Mouse (Mus musculus) urinary bladder, adult 2 months (tissue): ENCODE measurements around the gene Tjp3. TPM values are rescaled to one million over a fixed set of nuclear protein-coding genes. Genes with fewer than 3 reads are reported as not detected.
A peak's percentile ranks its signal among the peaks of the same experiment; 100 is the strongest.

ENCODE experiments used
- DNase-seq: peaks from one replicate; pipeline ENCODE4 v3.0.0; 2022; ENCODE audit warnings: low spot score
- polyA plus RNA-seq: library from polyadenylated mRNA; depleted of rRNA; stranded (reverse); fragments of >200 nt; gene quantifications from 2 replicates; pipeline ENCODE4 v1.2.3, GENCODE M21; 2012

Tjp3 gene
- polyA plus RNA-seq, 1 experiment: 25.1 TPM

DNA sequence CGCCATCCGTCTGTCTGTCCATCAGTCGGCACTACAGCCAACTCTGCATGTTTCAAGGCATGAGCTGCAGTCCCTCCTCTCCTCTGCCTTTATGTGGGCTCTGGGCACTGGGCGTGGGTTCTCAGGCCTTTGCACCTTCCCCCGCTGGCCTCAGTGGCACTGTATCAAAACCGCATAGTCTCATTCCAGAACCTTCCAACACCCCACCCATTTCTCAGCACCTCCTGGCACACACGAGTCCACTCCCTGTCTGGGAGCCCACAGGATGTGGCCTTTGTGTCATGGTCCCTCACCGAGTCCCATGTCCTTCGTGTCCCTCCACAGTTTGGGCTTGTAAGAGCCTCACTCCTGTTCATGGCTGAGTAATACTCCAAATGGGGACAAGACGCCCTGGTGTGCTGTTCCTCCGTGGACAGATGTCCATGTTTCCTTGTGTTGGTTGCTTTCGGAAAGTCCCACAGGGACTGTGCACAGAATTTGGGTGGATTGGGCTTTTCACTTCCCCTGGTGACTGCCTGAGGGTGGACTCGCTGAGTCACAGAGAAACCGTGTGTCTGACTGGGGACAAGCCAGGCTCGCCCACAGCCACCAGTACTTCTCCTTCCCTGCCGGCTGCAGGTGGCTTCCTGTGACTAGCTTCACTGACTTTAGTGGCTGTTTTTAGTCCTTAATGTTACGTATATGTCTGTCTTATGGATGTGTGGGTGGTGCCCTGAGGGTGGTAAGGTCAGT is 7.2 kb upstream of the Tjp3 start:
- no peak for DNase-seq

DNA sequence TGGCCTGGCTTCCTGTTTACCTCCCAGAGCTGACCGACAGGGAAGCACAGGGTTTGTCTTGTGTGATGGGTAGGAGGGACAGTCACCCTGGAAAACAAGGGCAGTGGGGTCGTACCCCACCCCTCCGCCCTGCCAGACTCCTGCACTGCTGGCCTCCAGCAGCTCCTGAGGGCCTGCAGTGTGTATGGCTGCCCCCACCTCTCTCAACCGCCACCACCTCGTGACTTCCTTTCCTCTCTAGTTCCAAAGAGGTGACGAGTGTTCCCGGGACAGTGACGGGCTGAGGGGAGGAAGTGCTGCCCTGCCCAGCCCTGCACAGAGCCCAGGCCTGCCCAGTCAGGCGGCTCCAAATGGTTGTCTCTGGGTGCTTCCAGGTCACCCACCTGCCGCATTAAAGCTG is 6.5 kb upstream of the Tjp3 start:
- no peak for DNase-seq

DNA sequence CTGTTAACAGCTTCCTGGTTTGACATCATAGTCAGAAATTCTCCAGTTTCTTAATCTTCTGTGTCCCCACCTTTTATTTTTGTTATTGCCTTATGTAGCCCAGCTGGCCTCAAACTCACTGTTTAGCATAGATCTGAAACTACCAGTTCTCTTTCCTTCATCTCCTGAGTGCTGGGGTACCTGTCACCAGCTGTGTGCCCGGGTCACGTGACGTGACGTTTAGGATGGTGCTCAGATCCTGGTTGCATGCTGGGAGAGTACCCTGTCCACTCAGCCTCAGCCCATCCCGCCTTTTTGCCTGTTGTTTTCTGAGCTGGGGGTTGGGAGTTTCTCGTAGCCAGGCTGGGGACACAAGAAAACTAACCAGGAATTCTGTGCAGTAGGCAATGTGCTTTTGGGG is 5.9 kb upstream of the Tjp3 start:
- no peak for DNase-seq

DNA sequence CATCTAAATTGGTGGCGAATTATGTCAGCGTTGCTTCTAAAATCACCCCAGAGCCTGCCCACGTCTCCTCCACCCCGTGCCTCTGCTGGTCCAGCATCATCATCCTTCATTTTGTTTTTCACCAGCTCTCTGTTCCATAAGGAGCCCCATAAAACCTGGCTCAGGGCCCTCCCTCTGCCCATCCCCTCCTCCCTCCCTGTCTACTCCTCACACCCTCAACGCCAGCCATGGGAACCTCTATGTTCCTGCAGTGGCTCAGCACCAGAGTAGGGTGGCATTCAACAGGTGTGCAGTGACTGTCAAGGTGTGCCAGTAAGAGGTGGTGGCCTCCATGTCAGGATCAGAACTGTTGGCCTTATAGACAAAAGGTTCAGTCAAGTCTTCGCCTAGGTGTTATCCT is 3.8 kb upstream of the Tjp3 start:
- DNase-seq: no peak

DNA sequence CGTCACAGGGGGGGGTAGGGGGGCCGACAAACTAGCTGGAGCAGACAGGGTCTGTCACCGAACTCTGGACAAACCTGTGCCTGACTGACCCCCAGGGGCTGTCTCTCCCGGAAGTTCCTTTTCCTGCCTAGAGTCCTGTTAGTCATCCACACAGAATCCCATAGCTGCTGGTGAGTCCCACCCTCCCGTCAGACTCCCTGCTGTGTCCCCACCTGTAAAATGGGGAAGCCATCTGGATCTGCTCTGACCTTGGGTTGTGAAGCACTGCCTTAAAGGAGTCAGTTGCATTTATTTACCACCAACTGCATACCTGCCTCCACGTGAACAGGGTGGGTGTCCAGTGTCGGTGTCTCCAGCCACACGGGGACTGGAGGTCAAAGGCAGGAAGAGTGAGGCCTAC is 3.1 kb upstream of the Tjp3 start:
- DNase-seq: no peak

DNA sequence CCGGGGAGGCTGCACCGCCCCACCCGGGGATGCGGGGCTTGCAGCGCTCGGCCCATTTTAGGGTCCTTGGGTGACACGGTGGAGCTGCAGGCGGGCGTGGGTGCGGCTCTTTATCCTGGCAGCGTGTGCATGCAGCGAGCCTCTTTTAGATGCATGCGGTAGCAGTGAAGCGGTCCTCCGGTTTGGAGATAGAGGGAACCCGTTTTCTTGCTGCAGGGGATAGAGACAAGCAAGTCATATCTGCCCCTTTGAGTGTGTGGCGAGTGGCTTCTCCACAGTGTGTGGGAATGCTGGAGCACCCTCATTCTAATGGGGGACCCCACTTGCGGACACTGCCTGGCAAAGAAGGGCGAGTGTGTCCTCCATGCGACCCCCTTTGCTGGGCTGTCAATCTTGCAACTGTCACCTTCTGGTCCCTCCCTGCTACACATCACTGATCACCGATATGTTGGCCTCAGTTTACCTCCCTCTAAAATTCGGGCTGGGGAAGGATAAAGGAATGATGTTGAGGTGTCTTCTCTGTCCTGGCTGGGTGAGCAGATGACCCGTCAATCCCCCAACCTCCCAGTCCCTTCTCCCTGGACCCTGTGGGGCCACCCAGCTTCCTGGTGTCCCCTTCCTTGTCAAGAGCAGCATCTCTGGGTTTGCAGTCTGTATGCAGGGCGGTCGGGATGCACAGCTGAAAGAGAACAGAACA is 2.1 kb upstream of the Tjp3 start:
- no peak for DNase-seq

DNA sequence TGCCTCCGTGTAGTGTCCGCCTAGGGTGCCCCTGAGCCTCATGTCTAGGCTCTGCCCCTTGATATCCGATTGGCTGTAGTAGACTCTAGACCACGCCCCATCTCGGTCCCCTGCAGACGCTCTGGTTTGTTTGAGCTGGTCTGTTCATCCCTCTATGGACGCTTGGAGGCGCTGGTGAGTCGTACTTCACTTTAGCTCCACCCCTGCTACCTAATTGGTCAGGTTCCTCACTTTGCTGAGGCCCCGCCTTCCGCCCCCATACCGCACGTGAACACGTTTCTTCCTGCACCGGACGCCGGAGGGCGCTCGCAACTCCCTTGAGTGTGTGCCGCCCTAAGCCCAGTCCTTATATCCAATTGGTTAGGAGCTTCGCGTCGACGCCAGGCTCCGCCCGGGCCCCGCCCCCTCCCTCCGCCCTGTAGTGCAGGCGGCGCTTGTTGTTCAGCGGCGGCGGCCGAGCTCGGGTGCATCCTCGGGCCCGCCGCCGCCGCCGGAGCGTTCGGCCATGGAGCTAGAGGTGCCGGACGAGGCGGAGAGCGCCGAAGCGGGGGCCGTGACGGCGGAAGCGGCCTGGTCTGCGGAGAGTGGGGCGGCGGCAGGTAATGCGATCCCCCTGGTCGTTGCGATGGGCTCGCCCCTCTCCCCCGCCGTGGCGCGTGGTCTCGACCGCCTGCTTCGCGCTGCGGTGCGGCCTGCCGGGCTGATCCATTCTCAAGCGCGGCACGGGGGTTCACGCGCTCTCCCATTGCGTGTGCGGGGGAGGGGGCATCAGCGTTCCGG is 1.4 kb upstream of the Tjp3 start, which contains the start of gene Pip5k1c:
Gene Pip5k1c (plus strand): TSS at position 410 of the 780 bp plus-strand sequence.
- peak; percentile 94 for DNase-seq

DNA sequence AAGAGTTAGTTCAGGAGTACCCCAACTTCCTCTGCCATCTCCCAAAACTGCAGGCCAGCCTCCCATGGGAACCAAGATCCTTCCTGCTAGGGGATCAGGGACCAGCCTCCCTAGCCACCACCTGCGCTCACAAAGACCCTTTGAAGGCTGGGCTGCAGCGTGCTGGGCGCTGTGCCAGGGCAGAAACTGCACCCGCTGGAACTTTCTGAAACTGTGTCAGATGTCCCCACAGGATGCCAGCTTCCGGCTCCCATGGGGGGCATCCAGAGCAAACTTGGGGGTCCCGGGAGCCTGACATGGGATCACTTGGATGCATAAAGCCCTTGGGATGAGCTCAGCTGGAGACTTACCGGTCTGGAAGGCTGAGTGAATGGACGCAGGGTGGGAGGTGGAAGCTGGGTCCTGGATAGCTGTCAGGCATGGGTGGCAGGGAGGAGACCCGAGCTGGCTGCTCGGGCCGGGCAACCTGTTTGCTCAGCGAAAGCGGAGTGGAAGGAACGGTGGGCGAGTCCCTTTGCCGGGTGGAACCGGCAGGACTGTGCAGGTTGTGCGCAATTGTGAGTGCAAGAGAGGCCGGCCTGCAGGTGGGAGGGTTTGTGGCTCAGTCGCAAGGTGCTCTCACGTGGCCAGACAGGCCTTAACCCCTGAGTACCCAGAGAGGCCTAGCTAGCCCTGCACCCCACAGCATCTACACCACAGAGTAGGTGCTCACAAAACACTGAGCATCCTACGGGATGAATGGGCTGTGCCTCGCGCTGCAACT is 502 bp downstream of the Tjp3 start:
- peak; percentile 66 for DNase-seq

DNA sequence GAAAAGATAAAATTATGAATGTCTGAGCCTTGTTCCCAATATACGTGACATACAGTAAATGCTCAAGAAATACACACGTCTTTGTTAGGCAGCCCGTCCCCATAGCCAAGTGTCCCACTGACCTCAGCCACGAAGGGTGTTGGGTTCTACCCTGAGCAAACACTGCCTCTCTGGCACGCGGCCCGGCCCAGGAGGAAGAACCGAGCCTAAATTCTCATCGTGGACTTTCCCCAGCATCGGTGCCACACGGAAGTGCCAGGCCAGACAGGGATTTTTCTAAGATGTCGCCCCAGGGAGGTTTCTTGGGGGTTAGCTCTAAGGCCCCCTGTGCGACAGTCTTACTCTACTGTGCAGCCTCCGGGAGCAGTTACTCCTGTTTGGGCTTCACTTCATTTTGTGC is 1.6 kb downstream of the Tjp3 start:
- DNase-seq: no peak

DNA sequence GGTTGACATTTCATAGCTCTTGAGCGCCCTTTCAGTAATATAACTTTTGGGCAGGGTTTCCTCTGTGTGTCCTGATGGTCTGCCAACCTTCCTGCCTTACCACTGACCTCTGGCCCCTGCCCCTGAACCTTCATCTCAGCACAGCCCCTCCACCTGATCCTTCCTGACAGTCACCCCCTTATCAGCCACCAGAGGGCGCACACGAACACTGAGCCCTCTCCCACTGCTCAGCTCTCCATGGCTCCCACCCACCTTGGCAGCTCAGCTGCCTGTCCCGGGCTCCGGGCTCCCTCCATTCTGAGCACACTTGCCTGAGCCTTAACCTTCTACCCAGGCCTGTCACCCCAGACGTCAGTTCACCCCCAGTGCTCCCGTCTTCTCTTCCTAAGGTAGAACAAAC is 2.1 kb downstream of the Tjp3 start:
- DNase-seq: no peak

DNA sequence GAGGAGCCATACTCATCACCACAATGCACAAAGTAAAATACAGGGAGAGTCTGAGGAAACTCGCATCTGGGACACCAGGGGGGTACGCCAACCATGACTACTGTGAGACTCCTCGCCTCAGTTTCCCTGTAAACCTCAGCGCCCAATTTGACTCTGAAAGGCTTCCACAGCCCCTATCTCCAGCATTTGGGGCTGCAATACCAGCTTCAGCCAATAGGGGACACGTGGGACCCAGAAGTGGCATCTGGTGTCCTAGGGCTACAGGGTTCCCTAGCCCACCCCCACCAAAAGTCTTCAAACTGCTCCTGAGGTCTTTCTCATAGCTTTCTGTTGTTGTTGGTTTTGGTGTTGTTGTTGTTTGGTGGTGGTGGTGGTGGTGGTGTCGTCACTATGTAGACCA is 2.8 kb downstream of the Tjp3 start:
- no peak for DNase-seq

DNA sequence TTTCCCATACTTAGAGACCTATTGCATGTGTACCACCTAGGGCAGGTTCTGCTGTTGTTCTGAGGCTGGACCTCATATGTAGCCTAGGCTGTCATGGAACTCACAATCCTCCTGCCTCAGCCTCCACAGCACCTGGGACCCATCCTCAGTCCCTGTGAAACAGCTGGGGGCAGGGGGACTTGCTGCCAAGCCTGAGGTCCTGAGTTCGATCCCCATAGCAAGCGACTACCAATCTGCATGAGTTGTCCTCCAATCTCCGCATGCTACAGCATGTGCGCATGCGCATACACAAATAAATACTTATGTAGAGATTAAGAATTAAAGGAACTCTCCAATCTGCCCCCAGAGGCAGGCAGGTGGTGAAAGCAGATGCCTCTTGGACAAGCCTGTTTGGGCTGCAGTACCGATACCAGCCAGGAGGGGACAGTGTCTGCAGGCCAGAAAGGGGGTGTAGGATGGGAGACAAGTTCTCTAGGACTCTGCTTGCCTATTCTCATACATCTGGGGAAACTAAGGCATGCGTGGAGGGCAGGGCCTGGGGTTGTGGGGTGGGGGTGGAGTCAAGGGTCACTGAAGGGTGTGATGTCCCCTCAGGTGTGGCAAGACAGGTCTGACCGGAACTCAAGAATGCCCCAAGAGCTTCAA is 3.7 kb downstream of the Tjp3 start:
- no peak for DNase-seq

DNA sequence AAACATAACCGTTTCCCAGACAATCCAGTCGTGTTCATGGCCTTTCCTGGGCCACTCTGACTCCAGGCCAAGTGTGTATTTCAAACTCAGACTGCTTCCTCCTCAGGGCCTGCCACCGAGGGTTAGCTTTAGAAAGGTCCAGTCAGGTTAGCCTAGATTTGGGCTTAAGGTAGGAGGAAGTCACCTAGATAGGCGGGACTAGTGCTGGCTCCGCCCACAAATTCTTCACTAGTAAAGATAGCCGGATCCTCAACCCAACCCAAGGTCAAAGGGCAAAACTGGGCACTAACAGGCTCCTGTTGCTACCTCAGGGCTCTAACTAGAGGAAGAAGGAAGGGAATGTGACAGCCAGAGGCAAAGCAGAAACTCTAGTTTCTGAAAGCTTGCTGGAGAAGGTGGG is 4.8 kb downstream of the Tjp3 start:
- DNase-seq: no peak

DNA sequence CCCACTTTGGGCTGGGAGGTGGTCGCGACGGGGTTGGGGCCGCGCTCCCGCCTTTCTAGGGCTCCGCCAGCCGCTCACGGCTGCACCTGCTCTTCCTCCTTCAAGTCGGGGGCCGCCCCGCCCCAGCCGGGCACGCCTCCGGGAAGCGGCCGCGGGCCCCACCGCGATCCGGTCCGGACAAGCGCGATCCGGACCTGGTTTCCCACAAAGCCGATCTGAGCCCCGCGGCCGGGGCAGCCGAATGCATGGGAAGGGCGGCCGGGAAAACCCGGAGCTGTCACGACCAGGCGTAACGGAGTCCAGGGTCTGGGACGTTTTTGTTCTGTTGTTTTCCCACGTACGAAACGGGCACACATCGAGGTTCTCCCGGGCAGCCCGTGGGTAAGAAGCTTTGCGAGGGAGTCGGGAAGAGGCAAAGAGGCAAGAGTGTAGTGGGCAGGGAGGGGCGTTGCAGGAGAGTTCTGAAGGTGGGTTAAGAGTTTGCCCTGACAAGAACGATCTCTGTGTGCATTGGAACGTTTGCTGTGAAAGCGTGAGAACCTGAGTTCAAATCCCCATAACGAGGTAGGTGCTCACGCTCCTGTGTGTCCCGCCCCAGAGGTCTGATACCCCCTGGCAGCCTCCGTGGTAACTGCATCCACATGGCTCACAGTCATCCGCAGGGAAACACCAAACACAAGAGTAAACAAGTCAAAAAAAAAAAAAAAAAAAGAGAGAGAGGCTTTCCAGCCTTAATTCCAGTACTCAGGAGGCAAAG is 5.5 kb downstream of the Tjp3 start:
- peak; percentile 86 for DNase-seq

DNA sequence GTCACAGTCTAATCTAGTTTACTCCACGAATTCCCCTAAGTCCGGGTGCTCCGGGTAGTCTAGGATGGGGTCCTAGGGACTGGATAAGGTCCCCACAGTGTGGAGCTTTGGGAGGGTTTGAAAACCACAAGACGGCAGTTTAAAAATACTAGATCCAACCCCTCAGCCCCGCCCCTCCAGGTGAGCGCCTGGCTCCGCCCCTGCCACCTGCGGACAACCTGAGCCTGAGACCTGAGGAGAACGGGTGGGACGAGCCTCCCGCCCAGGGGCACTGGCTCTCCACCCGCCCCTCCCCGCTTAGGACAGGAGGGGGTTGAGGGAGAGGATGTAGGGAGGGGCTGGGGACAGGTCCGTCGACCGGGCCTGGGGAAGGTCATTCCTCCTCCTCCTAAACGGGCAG is 6.7 kb downstream of the Tjp3 start:
- DNase-seq: no peak

DNA sequence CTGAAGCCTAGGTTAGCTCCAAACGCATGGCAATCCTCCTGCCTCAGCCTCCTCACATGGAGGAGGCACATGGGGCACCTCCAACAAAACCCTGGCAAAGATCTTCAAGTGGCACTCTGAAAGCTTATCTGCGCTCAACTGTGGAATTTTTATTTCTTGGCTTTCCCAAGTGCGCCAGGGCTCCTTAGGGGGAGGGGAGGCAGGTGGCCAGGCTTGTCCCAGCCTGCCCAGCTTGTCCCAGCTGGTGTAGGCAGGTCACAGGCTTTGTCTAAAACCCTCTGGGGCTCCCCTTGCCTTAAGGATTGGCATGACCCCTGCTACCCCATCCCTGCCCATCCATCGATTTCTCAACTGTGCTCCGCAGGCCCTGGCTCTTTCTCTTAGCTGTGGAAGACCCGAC is 7.2 kb downstream of the Tjp3 start:
- no peak for DNase-seq

DNA sequence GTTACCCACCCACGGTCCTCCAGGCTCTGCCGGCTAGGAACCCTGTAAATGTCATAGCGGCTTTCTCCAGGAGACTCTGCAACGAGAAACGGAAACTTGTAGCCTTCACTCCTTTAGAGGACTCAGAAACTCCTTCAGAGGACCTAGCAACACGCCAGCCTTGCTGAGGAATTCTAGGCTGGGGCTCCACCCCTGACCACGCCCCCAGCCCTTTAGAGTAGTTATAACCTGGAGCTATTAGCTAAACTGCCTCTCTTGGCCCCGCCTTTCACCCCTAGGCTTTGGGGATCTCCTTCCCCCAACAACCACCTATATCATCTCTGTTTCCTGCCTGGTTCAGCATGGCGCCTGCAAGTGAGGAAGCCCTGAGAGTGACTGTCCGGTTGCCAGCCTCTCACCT is 11.9 kb downstream of the Tjp3 start:
- no peak for DNase-seq

DNA sequence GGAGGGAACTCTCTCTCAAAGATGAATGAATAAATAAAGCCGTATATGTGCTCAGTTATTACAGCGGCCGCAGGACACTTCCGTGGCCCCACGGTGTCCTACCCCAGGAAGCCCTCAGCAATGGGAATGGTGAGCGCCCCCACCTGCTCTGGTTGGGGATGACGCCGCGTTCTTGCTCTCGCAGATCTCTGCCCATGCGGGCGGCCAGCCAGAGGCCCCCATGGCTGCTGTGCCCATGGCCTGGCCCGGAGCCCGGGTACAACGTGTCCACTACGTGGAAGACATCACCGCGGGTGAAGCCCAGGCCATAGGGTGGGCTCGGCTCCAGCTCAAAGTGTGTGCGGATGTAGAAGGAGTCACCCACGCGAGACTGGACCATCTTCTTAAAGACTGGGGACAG is 13.7 kb downstream of the Tjp3 start:
- no peak for DNase-seq

DNA sequence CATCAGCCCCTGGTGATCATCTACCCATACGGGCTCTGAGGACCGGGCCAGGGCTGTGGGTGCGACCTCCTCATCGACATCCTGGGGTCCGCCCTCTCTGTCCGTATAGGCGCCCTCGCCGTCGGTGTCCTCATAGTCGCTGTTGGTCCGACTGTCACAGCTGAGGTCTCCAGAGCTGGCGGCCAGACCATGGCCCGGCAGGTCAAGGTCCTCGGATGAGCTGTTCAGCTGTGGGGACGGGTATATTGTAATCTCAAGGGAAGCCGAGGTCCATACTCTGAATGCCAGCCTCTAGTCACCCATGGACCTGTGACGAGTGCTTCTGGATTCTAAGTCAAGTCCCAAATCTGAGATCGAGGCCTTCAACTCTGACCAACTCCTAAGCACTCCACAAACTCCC is 17.5 kb downstream of the Tjp3 start:
- DNase-seq: no peak

DNA sequence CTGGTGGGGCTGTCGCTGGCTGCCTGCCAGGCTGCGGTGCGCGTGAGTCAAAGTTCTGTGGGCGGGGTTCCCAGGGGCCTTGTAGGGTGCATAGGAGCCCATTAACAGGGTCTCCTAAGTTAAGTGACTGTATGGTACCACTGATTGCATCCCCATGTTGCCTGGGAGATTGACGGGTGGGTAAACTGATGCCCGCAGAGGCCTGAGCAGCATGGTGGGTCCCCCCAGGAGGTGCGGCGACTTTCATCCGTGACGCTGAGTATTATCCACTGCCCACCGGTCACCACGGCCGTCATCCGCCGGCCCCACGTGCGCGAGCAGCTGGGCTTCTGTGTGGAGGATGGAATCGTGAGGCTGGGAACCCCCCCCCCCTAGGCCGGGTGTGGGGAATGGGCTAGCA is 19.0 kb downstream of the Tjp3 start:
- DNase-seq: no peak
